Mouse (Mus musculus) natural killer cell, adult 2 months (primary cell): ENCODE data around the gene Foxp1.
A peak's percentile ranks its signal among the peaks of the same experiment; 100 is the strongest.

Experiments used
- DNase-seq, 2 experiments: peaks; one replicate each; pipeline ENCODE4 v3.0.0; 2022; ENCODE audit warnings: low spot score in 2 of 2

Gene Foxp1

DNA sequence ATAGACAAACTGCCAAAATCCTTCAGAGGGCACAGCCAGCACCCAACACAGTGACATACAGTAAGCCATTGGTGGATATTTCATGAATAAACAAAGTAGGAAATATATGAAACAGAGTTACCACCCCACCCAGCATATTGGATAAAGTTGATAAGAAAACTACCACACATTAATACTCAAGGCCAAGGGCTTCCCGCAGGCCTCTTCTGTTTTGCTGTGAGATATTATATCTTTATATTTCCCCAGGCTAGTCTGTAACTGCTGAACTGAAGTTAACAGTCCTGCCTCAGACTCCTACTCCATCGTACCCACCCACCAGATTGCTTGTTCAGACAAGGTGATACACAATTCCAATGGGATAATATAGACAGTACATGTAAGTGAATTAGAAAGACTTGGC is 336.7 kb downstream of the Foxp1 start:
- no peak for DNase-seq

DNA sequence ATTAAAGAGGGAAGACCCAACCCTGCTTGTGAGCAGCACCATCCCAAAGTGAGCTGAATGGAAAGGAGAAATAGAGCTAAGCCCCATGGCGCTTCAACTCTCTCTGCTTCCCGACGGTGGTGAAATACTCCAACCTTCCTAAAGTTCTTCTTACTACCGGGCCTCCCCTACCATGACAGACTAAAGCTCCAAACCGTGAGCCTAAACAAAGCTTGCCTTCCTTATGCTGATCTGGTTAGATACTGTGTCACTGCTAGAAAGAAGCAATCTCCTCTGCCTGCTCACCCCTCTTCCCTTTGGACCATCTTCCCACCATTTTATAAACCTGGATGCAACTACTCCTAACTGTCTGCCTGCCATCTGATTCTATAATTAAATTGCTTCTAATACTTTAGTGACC is 338.5 kb downstream of the Foxp1 start:
- no peak for DNase-seq

DNA sequence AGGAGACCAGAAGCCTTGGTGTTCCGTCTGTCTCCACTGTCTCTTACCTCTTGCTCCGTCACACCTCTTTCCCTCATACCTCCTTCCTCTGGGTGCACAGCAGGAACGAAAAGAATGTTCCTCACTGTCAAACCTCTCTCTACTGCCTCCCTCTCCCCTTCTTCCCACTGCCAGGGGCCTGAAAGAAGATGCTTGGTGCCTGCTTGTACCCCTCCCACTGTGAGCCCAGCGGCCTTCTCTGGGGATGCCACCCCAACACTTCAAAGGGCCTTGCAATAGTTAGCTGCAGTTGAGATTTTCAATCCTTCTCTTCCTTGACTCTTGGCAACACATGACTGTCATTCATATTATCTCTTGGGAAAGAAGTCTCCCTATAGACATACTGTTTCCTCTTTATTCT is 339.7 kb downstream of the Foxp1 start:
- no peak for DNase-seq

DNA sequence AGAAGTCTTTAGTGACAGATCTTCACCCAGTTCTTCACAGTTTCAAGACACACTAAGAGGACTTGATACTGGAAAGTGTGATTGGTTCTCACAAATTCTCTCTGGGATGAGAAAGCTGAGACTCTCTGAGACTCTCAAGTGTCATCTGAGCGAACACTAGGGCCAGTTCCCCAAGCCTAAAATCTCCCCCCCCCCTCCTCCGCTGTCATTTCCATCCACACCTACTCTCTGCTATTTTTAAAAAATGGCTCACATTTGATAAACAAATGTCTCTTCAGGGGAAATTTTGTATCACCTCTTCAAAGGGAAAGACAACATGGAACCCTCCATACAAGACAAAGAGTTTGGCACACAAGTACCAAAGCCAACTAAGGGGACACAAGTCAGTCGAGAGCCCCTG is 346.3 kb downstream of the Foxp1 start:
- no peak for DNase-seq

DNA sequence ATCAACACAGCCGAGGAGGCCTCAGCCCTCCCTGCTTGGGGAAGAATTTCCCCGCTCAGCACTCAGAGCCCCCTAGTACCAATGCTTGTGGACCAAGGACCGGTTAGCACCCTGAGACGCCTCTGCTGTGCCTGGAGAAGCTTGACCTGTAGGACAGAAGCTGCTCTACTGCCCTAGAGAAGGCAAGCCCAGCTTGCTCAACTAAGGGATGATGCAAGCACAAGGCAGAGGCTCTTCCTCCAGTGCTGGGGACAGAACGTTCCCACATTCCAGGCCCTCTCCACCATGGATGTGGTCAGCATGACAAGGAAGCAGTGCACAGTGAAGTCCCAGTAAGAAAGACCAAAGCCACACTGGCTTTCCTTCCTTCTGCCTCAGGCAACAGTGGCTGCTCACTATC is 347.1 kb downstream of the Foxp1 start:
- no peak for DNase-seq

DNA sequence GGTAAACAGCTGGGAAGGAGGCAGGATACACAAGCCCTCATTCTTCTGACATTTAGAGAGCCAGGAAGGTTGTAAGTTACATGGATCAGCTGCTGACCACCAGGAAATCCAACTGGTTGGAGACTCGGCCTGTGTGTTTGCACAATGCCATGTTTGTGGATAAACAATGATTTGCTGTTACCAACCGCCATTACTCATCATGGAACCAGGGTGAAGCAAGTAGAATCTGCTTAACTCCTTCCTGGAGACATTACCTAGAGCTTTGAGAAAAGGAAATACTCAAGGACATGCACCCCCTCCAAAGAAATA is 348.7 kb downstream of the Foxp1 start:
- no peak for DNase-seq

DNA sequence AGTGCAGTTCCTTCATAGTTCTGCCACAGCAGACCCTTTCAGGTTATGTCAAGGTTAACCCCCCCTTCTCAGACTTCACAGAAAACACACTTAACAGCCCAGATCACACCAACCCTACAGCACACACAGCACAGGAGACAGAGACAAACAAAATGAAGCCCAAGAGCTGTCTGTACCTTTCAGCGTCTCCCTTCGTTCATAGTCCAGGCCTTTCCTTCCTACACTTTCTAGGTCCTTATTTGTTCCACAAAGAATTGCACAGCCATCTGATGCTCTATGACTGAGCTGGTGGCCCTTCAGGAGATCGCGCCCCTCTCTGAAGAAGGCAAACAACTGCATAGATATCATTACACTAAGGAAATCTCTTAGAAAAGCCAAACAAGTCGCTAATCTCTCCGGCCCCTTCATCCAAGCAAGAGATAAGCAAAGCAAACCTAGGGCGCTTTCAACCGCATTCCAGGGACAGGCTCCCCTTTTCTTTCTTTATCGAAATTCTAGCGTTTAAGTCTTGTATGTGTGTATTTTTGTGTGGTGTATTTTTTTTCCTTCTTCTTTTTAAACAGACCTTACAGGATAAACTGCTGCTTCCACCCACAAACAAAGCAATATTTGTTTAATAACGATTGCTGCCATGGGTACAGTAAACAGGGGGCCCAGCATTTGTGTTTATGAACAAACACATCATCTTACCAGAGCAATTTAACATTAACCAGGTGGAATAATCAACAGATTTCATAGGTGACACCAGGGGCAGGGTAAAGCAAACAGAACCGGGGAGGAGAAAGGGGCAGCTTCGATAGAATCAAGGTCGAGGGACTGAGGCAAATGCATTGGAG is 349.2 kb downstream of the Foxp1 start:
- DNase-seq = no peak

DNA sequence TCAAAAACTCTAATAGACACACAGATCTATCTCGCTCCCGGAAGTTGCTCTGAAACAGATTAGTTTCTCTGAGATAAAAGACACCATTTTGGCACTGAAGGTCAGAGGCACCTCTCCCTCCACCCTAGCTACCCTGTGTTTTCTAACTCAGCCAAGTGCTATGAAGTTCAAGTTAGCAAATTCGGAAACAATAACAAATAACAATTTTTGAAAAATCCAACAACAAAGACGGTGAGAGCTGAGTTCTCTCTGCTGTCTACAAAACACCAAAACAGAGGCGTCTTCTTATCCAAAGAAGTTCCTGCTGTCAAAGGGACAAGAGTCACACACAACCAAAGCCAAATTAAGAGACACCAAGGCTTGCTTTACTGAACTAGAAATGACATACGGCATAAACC is 349.9 kb downstream of the Foxp1 start:
- no peak for DNase-seq

DNA sequence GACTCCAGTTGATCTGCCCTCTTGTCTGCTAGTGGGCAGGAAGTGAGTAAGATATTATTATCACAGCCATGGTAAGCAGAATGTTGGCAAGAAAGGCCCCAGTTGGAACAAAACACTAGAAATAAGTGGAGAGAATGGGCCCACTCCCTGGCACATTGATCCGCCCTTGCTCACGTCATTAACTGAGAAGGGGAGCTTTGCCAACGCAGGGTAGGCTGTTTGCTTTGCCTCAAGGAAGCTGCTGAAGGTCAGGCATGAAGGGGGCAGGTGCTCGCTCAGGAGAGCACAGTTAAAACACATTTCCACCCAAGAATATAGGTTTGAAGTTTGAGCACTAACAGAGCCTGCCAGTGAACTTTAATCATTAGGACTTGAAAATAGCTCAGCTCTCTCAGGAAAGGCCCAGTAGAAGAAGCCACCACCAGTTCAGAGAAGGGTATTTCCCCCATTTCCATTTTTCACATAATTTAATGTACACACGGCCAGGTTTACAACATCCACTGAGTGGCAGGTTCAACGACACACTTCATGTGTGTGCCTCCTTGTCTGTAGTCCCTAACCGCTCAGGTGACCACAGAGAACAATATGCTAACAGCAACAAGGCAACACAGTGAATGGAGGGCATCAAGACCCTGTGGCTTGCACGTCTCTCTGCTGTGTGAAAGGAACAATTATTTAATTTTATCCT is 350.5 kb downstream of the Foxp1 start:
- DNase-seq = peak; percentile 12 to 34

DNA sequence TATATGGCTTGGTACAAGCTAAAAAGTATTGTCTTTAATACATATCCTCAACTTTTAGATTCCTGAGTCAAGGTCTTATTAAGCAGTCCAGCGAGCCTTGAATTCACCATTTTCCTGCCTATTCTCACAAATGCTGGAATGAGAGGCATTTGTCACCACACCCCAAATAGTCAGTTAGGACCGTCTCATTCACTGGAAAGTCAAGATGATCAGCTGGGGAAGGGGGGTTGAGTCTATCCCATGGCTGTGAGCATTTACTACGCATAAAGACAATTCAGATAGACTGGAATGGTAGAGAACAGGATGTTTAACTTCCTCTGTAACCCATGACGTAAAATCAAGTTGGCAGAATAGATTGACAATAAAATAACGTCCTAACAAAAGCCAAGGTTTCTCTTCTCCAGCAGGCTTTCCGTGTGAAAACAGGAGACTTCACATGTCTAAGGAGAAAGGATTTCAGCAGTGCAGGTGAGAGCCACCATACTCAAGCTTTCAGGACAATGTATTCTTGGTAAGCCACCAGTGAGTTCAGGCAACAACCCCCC is 351.2 kb downstream of the Foxp1 start:
- DNase-seq = no peak

DNA sequence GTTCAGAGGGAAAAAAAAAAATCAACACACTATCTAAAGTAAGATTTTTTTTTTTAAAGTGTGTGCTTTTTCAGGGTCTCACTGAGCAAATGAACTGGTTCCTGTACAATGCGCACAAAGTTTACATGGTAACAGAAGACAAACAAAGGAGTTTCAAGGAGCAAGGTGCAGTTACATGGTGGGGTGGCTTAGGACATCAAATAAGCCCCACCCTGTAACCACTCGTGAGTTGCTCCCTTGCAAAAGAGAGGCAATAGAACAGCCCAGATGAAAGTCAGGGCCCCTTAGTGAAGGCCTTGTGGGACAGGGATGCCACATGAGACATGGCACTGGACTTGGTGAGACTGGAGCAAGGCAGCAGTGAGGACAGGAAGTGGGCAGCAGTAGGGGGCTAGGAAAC is 353.8 kb downstream of the Foxp1 start:
- DNase-seq = no peak

DNA sequence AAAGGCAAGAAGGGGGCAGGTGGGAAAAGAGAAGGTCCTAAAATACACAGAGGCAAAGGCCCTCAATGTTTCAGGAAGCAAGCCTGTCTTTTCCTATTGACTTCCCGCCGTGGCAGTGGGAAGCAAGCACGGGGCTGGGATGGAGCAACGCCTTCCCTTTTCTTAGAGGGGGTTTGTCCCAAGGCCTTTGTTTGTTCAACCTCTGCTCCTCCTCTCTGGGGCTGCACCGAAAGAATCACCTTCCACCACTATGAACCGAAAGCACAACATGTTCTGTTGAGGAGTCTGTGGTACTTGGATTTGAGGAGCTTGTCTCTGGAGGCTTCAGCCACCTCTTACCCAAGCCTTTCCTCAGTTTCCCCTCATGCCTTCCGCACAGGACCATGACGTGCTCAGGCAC is 355.5 kb downstream of the Foxp1 start:
- DNase-seq = no peak

DNA sequence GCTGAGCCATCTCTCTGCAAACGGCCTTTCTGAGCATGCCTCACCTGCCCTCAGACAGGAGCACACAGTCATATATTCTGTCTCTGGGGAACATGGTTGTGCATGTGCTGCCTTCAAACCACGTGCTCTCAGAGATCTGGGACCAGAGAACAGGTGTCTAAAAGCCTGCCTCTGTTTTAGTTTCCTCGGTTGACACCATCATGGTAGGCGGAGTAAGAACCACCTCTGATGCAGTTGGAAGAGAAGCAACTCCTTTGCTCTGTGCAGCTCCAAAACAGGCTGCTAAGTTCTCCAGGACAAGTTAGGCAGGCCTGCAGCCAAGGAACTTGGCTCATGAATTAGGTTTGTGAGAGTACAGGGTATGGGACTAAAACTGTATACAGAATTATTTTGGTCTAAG is 356.4 kb downstream of the Foxp1 start:
- no peak for DNase-seq

DNA sequence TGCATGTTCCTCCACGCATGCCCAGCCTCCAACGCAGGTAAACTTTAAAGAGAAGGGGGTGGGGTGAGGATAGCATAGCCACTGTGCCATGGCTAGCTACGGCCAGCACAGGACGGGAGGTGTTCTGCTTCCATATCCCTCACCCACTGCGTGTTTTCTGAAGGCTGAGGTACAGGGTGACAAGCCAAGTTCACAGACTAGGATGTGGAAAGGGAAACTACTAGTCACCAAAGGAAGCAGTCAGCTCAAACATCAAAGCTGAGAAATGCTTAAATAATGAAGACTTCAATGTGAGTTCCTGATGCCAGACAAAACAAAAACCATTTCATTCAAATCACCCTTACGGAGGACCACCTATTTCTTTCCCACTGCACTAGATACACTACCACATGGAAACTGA is 357.8 kb downstream of the Foxp1 start:
- no peak for DNase-seq

DNA sequence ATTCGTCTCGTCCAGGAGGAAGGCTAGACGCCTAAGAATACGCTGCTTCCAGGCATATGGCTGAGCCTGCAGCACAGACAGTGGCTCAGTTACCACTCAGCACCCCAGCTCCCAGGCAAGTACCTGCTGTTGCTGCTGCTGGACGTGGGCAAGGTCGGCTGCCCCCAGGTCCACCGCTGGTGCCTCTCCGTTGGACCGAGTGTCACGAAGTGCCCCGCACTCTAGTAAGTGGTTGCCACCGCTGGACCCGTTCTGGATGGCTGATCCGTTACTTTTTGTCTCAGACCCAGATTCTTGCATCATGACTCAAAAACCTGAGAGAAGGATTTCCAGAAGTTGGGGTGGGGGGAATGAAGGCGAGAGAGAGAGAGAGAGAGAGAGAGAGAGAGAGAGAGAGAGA is 359.8 kb downstream of the Foxp1 start:
- no peak for DNase-seq

DNA sequence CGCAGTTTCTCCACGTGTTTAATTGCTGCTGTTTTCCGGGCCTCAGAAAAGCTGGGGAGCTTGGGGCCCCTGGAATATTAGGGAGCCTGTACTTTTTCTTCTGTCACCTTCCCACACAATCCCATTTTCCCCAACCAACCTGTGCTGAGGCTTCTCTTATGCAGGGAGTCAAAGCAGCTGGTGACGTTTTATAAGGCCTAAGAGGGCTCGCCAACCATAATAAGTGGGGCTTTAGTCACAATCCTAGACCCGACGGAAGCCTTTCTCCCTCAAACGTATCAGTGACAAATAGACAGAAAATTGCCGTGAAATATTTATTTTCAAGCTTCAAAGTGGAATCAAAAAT is 362.2 kb downstream of the Foxp1 start:
- no peak for DNase-seq

DNA sequence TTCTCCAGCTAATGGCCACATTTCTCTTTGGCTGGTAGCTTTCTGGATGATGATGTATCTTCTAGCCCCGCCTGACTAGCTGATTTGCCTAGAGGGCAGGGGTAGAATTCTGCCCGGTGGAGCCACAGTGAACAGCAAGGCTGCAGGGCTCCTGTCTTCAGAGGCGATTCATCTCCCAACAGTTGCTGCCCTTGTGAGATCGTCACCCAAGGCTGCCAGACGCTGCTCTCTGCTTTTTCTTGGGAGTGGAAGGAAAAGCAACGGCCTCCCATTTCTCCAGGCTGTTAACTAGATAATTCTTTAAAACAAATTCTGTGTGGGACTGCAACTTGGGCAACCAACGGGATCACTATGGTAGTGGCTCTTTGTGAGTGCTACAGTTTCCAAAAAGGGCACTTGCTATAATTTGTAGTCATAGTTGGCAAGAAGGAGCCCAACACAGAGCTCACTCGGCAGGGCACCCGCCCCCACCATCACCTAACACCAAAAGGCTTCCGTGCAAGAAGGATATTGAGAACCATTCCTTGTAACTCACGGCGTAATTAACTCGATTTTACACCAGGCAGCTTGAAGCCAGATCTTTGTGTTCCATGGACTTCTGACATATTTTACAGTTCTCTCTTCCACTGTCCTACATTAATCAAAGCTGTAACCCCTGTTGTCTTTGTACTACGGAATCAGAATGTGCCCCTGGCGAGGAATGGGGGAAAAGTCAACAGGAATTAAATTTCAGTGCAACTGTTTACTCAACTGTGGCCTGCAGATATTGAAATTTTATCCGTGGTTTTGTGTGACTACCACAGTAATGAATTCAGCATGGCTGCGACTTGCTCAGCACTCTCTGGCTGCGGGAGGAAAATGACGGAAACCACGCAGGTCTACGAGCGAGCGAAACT is 362.8 kb downstream of the Foxp1 start:
- DNase-seq = no peak

DNA sequence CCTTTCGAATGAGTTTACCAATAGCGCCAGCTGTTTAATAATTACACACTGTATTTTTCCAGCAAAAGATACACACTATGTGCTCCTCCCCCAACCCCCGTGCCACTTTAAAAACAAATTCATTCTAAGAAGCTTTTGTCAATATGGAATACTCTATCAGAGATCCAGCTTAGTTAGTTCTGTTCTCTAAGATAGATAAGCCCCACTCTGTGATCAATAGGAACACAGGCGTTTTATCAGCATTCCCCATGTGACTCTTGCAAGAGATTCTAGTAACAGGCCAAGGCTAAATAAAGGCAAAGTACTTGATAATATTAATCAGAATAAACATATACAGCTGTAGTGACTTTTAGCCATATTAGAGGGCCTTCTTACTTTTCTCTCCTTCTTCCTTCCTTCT is 368.8 kb downstream of the Foxp1 start:
- no peak for DNase-seq

DNA sequence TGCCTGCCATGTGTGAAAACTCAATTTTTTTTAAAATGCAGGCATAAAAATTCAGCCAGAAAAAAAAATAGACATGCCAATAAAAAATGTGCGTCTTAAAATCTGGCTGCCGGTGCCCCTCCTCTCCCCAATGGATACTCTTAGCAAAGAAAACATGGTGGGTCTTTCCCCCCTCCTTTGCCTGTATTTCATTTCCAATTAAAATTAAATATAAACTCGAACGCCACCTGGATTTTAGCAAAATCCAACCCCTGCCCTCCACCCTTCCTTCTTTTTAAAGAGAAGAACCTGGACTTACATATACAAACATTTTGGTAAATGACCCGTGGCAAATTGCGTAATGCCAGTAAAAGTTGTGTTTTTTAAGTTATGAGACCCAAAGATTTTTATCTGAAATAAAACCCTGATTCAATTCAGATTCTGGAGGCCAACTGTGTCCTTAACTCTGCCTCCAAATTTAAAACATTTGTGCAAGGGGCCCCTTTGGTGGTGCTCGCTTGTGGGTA is 376.1 kb downstream of the Foxp1 start:
- no peak for DNase-seq

DNA sequence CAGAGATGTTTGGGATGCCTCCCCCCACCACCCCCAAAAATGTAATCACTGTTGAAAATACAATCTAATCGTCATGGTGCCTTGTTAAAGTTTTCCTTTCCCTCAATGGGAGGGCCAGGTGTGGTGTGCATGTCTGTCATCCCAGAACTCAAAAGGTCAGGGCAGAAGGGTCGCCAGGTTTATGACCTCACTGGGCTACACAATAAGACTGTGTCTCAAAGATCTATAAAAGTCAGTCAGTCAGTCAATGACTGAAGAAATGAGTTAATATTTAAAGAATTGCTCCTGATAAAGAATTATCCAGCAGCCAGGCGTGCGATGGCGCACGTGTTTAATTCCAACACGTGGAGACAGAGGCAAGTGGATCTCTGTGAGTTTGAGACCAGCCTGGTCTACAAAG is 377.5 kb downstream of the Foxp1 start:
- DNase-seq = no peak

DNA sequence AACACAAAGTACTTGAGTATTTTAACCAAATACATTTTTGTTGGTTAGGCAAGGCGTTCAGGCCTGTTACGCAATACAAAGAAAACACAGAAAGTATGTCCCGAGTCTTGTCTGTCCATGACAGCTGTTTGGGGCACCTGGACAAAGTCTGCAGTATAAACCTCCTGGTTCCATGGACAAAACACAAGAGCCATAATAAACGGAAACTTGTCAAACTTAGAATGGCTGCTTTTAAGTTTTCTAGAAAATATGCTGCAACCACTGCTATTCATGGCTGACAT is 378.8 kb downstream of the Foxp1 start:
- no peak for DNase-seq

DNA sequence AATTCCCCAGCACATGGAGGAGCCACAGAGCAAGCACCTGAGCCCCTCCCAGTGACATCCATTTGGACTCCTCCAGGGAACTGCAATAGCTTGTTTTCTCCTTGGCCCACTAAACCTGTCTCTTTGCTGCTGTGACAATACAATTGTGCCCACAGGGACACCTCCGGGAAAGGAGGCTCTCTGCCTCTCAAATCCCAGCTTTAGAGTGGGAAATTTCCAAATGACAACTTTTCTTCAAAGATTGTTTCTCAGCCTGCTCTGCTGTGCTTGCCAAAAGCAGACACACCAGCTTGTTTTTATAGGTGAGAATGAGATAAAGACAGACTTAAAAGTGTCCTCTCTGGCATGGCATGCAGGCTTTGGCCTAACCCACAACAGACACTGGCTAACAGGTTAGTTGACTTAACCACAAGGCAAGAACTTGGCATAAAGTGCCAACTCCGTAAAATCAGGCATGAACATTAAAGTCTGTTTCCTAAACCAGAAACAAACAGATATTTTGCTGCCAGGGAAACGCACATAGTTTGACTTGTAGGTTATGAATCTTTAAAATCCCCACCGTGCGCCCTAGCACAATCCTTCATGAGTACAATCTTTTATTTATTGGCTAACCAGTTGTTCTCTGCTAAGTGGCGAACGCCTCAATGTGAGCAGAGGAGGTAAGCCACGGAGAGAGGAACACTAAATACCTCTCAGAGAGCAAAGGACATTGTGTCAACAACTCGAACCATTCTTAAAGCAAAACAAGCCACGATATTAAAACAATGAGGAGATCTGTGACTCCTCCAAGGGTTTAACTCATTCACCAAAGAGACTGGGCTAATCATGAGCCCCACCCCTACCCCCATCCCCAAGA is 379.4 kb downstream of the Foxp1 start:
- DNase-seq = peak in 1 of 2 experiments; percentile 1
